Mouse (Mus musculus): ENCODE results near the gene Wbp1l.

DNA sequence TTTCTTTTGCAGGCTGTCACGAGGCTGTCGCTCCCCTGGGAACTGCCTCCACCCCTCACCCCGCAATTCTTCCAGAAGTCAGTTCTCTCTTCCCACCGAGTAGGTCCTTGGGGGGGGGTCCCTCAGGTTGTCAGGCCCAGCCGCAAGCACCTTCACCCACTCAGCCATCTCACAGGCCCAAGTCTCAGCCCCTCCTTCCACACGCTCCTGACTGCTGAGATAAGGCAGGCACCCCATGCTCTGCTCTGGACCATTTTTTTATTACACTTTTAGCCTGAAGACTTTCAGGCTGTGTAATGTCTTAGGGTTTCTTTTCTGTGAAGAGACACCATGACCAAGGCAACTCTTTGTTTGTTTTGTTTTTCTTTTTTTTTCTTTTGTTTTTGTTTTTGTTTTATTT, 38.7 kb downstream of the Wbp1l start:
- no peak for TF ChIP-seq TAL1 (conservative IDR thresholded peaks at IDR 0.05; ENCODE audit: low read depth, low read length)
- TF ChIP-seq CTCF (IDR thresholded peaks at IDR 0.05; ENCODE audit: low read depth, low read length): no peak
- TF ChIP-seq GATA1 (IDR thresholded peaks at IDR 0.05; ENCODE audit: borderline replicate concordance, low read length): no peak

Measured in G1E (cell line).